Mouse (Mus musculus) intestine, embryonic 14.5 days (tissue): ENCODE results near the gene Rpl14. TPM values are rescaled to one million over a fixed set of nuclear protein-coding genes. Genes with fewer than 3 reads are reported as not detected.

Source experiments
- polyA plus RNA-seq: library from polyadenylated mRNA; unstranded; fragments of >200 nt; fragmentation: Nextera tagmentation; extraction: Ambion mirVana; gene quantifications from 2 replicates; pipeline ENCODE4 v1.2.1, GENCODE M21; 2014

Gene Rpl14
- polyA plus RNA-seq, 1 experiment from 2014 or later, result 1,204 TPM

Other genes with a start within 250 kb of the Rpl14 start
- 159 and 173 TPM in 2 replicates for gene Eif1b, start 79.2 kb upstream of the Rpl14 start, polyA plus RNA-seq
- 3.3 and 4.0 TPM in 2 replicates for gene Entpd3, start 31.6 kb upstream of the Rpl14 start, polyA plus RNA-seq